Mouse (Mus musculus): ENCODE data around the gene Abhd17b.

- TF ChIP-seq CTCF (IDR thresholded peaks at IDR 0.05; ENCODE audit: low read depth) (no peak), EP300 (IDR thresholded peaks at IDR 0.05; ENCODE audit: low read depth) (no peak)
Observed at GRCm38 (mm10) chr19:21645301-21645700, 7.7 kb upstream of the Abhd17b start.

Data from heart, postnatal 0 days (tissue).